Mouse (Mus musculus) bone marrow, adult 2 months (tissue): Measurements from ENCODE around the gene Azin2.

Source experiments
- CTCF ChIP-seq: fragments of 200-500 bp; IDR thresholded peaks from 2 replicates; pipeline ENCODE4 v1.5.1; 2011; ENCODE audit warnings: low read length, control low read depth; ENCODE audit not compliant: control insufficient read depth, insufficient read depth
- POLR2A ChIP-seq: fragments of 200-500 bp; IDR thresholded peaks from 2 replicates; pipeline ENCODE4 v1.6.1; 2011; ENCODE audit warnings: low read depth, mild to moderate bottlenecking, control low read depth, low read length, borderline replicate concordance; ENCODE audit not compliant: control insufficient read depth

DNA sequence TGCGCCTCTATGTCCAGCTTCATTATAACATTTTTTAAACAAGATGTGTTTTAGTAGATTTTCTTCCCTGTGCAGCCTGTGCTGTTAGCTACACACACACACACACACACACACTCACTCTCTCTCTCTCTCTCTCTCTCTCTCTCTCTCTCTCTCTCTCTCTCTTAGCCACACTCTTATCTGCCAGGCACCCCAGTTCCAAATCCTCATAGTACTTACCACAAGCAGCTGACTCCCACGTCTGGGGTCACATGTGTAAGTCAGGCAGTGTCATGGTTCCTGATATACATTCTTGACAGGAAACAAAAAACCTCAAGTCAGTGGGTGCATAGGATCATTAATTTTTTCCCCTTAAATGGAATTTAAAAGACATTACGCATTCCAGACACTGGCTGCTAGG, 46.4 kb upstream of the Azin2 start:
- TF ChIP-seq CTCF (no peak), POLR2A (no peak)
